Mouse (Mus musculus) kidney, adult 8-10 months (tissue): ENCODE measurements at regions not wholly inside any gene's neighbourhood (a gene's known extent, or its start where the extent isn't known, plus 50 kb on each side); places are given as distances from the start of the nearest gene placed in this dataset.

Source experiments
- DNase-seq, 2 experiments: peaks; one replicate each; pipeline ENCODE4 v3.0.0; 2022

- DNase-seq: no peak
Observed at GRCm38 (mm10) chr1:61137210-61137885, 159.6 kb downstream of the Icos start.

DNA sequence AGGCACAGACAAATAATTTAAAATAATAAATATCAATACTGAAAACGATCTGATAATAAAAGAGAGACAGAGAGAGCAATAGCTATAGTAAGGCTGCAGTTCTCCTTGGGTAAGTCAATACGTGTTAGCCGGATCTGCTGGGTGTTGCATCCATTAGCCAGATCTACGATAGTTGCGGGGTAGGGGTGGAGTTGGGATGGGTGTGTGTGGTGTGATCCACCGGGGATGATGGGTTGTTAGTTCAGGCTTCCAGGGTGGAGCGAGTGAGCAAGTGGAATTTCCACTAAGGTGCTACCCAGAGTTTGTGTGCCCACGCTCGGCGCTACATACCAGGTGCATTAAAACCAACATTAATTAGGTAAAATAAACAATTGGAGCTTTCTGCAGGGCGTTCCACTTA, 160.2 kb downstream of the Icos start:
- DNase-seq: no peak

DNA sequence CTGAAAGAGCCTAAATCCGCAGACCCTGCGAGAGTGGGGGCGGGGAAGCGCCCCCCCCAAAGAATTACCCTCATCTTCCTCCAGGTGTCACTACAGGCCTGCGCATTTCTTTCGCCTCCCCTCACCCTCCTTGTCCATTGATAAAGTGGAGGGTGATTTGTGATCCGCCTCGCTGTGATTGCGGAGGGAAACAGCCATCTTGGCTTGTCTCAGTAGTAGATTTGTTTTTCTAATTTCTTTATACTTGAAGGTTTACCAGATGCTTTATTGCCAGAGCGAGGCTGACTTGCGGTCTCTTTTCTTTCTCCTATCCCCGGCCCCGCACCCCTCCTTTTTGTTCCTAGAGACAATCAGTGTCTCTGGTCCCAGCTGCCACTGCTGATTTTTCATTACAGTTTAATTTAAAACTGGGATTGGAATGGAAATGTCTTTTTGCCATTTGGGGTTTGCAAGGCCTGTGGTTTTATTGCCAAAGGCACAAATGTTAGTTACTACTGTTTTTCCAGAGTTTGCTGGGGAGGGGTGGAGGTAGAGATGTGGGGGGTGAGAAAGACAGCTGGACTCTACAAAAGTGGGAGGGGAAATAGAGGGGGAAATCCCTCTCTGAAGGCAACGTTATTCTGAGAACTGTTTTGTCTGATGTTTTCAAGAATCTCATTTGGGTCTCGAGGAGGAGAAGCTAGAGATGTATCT, 161.7 kb downstream of the Icos start:
- no peak for DNase-seq

- no peak for DNase-seq
Observed at GRCm38 (mm10) chr1:61139984-61140648, 162.4 kb downstream of the Icos start.

GRCm38 (mm10) chr1:61140870-61141591, 163.3 kb downstream of the Icos start:
- DNase-seq: no peak

DNA sequence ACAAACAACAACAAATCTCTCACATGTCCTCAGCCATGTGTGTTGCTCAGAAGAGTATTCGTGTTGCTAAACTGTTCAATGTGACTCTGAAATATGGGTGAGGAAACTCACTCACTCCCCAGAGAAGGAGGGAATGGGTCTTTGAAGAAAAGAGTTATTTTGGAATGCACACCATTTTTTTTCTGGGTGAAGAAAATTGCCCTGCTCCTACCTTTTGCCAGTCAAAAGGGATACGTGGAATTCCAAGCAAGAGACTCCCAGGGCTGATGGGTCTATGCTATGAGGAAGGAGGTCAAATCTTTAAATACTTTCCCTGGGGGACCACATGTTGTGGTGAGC, 163.8 kb downstream of the Icos start:
- DNase-seq: no peak

DNA sequence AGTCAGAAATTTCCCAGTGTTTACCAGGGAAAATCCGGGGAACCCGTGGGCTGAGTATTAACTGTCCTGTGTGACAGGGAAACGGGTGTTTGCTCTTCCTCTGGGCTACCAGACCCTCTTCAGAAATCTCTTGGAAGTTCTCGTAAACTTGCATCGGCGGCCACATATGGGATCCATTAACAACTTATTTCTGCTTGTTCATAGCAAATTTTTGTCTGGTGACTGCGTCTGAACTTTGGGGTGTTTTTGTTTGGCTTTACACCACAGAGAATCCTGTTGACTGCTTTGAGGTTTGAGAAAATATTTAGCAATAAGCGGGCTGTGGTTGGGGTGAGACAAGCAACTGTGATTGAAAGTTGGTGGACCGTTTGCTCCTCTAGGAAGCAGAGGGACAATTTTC, 164.2 kb downstream of the Icos start:
- DNase-seq: no peak

DNA sequence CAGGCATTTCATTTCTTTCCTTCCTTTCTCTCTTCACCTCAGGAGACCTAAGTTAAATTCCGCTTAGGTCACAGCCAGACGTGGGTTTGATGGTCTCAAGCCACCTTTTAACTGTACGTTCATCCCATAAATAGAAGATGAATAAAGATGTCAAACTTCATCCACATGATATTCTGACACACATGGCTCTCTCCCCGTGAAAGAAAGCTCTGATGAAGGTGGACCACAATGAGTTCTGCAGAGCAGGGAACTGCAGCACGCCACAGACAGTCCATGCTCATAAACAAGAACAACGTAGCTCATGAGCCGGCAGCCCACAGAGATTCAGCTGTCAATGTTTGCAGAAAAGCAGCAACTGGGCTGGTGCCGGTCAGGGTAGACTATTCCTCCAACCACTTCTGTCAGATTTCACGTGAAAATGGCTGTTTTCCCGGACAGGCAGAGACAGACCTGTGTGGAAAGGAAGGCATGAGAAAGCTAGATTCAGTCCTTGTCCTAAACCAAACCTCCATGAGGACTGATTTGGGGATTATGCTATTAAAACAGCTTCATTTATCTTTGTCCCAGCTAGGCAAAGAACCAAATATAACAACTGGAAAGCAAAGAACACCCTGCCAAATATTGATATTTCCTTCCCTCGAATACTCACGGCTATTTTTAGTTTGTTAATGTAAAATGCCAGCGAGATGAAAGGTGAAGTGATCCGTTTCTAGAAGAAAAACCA, 165.5 kb downstream of the Icos start:
- no peak for DNase-seq

- no peak for DNase-seq
Observed at GRCm38 (mm10) chr1:61143754-61144066, 166.0 kb downstream of the Icos start.

DNA sequence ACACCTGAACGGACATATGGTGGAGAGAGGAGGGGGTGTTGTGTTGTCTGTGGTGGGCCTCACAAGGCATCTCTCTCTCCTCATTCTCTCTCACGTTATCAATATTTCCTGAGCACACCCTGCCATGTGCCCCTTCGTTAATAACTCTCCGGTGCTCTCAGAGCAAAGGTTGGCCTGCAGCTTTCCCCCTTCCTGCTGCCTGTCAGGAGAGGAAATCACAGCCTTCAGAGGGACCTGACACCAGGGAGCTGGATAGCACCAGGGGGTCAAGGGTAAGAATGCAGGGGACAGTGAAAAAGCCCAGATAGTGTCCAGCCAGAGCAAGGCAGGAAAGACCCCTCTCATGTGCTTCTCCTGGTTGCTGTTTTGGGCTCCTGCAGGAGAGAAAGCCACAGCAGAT, 167.3 kb downstream of the Icos start:
- no peak for DNase-seq

DNA sequence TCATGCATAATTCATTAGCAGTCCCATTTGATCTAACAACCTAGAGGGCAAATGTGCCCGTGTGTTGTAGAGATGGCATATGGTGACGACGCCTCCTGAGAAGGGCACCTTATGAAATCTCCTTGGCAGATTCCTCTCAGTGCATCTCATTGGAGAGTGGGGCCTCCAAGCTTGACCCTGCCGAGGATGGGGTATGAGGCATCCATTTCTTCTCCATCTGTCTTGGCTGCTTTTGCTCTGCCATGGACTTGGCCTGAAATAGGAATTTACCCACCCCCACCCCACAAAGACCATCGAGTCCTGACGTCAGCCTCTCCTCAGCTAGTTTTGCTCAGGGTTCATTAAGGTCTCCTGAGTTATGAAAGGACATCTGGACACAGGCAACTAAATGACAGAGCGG, 167.8 kb downstream of the Icos start:
- no peak for DNase-seq

DNA sequence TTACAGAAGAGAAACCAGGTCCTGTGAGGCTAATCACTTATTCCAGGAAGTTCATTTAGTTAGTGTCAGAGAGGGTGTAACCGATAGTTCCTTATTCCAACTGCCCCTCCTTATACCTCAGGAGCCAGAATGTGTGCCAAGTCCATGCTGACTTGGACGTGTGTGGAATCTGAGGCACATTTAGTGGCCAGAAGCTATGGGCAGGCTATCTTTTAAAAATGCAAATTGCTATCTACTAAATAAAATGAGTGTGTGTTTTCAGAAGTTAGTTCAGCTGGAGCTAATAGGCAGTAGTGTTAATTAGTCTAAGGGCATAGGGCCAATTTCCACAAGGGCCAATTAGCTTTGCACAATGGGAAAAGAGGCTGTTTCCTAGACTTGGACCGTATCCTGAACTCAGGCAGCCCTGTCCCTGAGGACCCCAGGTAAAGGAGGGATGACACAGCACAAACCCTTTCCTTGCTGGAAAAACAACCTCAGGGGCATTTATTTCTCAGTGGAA, 168.5 kb downstream of the Icos start:
- no peak for DNase-seq

GRCm38 (mm10) chr1:61151742-61152141, 174.0 kb downstream of the Icos start:
- DNase-seq: no peak

DNA sequence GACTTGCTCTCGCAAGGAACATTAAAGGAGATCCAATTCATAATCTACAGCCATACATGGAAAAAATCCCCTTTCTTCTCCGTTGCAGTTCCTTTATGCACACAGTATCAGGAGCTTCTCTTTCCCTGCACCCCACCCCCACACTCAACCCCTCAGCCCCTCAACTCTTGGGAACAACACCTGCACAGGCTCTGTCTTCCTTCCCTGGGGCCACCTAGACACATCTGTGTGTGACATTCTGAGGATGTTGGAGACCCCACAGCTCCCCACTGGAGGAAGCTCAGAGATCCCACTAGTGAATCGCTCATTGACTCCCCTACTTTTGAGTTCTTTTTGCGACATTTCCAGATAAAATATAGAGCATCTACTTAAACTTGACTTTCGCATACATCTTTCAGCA, 174.4 kb downstream of the Icos start:
- DNase-seq: no peak

DNA sequence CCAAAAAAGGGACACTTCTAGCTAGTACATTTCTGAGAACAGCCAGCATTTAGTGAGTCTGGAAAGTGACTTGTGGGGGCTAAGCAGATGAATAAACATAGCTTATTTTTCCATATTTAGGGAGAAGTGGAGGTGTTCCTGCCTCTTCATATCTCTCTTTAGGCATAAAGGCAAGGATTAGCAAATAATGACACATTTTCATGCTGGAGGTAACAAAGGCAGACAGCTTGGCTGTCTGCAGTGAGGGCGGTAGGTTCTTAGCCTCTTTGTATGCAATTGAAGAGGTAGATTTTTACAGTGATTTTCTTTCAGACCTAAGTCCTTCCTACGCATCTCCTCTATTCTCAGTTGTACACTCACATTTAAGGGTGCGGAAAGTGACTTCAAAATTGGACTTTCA, 176.5 kb downstream of the Icos start:
- DNase-seq: no peak

DNA sequence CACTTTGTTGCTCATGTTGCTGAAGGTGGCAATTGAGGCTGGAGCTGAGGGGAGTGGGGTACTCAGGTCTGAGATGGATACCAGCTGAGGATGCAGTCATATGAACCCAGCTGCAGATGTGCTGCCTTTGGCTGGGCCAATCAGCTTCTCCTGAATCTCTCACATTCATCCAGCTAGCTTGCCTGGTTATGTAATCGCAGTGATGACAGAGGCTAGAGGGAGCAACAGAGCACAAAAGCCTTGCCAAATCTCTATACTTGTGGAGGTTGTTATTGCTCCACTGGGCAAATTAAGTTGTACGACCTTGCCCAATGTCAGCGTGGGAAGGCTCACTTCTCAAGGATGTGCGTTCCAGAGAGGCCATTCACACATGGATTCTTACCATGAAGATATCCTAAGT, 179.5 kb downstream of the Icos start:
- no peak for DNase-seq

- DNase-seq: no peak
Observed at GRCm38 (mm10) chr1:61160505-61160904, 182.8 kb downstream of the Icos start.

- DNase-seq: no peak
Observed at GRCm38 (mm10) chr1:61164271-61164670, 186.5 kb downstream of the Icos start.

GRCm38 (mm10) chr1:61171941-61172340, 194.2 kb downstream of the Icos start:
- DNase-seq: no peak

DNA sequence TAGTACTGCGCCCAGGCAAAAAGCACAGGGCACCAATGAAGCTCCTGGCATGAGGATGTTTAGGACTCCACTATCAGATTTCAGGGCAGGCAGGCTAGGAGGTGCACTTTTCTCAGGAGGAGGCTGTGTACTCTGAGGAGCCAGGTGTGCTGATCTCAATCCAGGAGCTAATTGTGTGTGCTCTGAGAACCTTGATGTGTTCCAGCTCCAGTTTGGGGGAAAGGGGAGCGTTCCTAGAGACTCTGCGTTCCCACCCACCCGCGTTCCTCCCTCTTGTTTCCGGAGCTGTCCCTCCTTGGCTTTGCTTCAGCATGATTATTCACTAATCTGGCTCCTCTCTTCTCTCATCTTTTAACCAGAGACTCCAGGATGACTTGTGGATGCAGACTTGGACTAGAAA, 195.2 kb downstream of the Icos start:
- no peak for DNase-seq

GRCm38 (mm10) chr1:61175239-61175638, 197.5 kb downstream of the Icos start:
- DNase-seq: no peak

DNA sequence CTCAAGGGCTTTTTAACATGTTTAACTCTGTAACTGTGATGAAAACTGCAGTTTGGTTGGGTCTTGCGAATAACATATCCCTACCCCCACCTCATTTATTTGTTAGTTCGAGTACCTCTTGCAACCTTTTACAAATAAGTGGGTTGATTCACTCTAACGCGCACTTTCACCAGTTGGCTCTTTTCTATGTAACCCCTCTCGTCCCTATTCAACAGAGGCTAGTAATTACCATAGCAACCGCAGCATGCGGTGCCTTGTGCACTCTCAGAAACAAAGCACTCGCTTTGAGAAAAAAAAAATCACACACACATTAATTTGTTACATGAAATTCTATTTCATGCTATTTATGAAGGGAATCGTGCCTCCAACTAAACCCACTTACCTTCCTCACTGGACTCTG, 201.7 kb downstream of the Icos start:
- no peak for DNase-seq
